Mouse (Mus musculus) thymus, postnatal 14 days (tissue): ENCODE measurements around the gene Sult5a1.
"Not testable (repeated sequence)": the region's sequence is repeated elsewhere in the genome, so short reads cannot be mapped to it uniquely, and the experiment has no call there.

ENCODE experiments used
- DNase-seq: peaks from one replicate; pipeline ENCODE4 v3.0.0; 2021

The Sult5a1 gene

DNA sequence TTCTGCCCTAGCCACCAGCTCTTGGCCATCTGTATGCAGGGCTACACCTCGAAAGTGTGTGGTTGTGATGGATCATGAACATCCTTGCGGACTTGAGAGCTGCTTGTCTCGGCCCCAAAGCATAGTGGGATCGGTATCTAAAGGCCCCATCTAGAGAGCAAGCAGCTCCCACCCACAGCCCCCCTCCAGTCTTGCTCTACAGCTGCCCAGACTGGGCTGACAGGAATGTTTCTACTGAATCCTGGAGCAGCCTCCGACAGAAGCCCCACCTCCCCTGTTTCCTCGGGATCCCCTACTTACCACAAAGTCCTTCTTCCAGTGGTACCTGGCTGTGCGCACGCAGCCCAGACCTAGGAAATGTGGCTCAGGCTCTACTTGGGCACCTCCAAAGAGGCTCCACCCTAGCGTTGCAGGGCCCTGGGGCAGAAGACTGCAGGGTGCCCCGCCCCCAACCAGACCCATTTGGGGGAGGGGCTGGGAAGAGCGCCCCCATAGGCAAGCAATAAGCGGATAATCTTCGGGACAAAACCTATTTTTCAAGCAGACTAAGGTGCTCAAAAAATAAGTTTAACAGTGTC, at the start of gene Sult5a1:
TSS of gene Sult5a1 (minus strand) at position 428 of the 578 bp plus-strand sequence.
- DNase-seq = no peak

- no peak for DNase-seq
Observed at GRCm38 (mm10) chr8:123203571-123203970, 45.5 kb upstream of the Sult5a1 start.

DNA sequence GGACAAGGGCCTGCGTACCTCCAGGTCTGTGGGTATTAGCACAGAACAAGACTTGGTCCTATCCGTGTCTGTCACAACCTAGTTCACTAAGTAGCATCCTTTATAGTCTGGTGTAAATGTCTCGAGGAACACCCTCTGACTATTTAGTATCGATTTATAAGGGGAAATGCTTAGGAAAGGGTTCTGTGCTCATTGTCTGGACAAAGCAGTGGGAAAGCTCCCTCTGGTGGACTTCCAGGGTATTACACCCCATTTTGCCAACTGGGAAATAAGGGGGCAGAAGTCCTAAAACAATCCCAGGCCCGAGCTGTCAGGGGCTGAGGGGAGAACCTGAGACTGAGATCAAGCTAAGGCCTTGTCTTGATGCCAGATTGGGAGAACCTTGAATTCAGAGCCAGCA, 44.2 kb upstream of the Sult5a1 start:
- DNase-seq = peak; percentile 69

DNA sequence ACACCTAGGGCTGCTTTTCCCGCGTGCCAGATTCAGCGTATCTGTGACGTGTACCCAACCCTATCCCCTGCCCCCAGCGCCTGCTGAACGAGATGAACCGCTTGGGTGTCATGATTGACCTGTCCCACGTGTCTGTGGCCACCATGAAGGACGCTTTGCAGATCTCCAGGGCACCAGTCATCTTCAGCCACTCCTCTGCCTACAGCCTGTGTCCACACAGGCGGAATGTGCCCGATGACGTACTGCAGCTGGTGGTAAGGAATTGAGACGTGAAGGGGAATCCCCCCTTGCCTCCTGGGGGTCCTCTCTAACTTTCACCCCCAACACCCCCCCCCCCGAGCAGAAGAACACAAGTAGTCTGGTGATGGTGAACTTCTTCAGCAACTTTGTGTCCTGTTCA, 41.7 kb upstream of the Sult5a1 start:
- DNase-seq = no peak

DNA sequence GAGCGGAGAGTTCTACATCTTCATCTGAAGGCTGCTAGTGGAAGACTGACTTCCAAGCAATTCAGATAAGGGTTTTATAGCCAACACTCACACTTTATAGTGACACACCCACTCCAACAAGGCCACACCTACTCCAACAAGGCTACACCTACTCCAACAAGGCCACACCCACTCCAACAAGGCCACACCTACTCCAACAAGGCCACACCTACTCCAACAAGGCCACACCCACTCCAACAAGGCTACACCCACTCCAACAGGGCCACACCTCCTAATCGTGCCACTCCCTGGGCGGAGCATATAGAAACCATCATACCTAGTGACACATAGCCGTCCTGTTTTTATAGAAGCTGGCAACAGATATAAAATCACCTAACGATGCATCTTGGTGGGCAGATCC, 38.9 kb upstream of the Sult5a1 start:
- not testable (repeated sequence) for DNase-seq

- DNase-seq = no peak
Observed at GRCm38 (mm10) chr8:123193771-123194170, 35.7 kb upstream of the Sult5a1 start.

GRCm38 (mm10) chr8:123191908-123192307, 33.8 kb upstream of the Sult5a1 start:
- DNase-seq = no peak

DNA sequence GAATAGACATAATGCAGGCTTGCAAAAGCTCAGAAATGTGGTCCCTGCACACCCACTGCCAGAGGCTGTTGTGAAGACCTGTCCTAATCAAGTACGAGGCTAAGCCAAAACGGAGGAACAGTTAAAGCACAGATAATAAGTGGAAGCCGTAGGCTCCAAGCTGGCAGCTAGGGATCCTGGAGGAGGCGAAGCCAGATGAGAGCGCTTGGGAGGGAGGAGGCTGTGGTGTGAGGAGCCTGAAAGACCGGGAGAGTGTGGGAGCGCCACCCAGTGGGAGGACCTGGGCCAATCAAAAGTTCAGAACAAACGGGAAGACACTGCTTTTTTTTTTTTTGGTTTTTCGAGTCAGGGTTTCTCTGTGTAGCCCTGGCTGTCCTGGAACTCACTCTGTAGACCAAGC, 32.6 kb upstream of the Sult5a1 start:
- DNase-seq = peak; percentile 44

- DNase-seq = no peak
Observed at GRCm38 (mm10) chr8:123188841-123189240, 30.7 kb upstream of the Sult5a1 start.

GRCm38 (mm10) chr8:123188006-123188405, 29.9 kb upstream of the Sult5a1 start:
- no peak for DNase-seq

DNA sequence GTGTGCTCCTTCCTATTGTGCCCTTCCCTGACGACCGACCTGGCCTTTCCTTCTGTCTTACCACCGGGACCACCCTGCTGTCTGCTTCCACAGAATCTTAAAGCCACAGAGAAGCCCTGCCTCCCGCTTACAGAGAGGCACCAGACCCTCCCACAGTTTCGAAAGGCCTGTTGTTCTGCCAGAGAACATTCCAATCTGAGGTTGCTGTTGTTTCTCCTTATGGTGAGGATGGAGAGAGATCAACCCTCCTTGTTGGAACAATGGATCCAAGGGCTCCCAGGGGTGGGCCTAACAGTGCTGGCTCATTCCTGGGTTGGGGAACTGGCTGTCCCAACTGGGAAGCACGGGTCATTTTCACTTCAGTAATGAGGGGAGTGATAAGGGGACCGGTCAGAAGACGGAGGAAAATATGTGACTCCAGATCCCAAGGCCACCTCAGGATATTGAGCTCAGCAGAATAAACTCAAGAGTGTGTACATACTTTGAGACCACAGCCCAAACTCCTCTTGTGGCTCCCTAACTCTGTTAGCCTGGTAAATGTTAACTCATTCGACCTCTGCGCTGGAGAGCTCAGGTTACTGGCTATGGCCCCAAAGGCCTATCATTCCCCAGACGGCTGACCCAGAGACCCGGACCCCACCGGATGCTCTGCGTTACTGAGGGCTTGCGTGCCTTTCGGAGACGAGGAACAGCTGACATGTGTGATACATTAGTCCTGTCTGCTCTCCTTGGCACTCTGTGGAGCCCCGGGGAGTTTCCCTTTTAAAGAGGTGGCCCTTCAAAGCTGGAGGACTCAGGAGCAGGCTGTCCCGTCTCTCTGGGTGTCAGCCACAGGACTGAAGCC, 27.7 kb upstream of the Sult5a1 start, which contains the start of gene Dpep1:
TSS of gene Dpep1 (plus strand) at position 677 of the 844 bp plus-strand sequence.
- no peak for DNase-seq

DNA sequence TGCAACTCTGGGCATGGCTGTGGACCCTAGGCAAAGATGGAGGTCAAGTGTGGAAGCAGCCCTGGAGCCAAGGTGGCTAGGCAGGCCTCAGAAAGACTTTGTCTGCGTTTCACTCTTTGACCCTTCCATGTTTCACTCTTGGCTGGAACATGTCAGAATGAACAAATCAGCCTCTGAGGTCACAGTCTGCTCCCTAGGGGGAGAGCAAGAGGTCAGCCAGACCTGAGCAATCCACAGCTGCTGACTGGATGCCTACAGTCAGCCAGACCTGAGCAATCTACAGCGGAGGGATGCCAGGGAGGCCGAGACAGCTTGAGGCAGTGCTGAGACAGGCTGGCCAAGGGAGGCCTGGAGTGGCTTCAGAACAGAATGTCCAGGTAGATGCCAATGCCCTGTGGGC, 23.3 kb upstream of the Sult5a1 start:
- DNase-seq = no peak

GRCm38 (mm10) chr8:123156070-123156773, 1.9 kb downstream of the Sult5a1 start:
- DNase-seq = no peak

GRCm38 (mm10) chr8:123155177-123155576, 2.9 kb downstream of the Sult5a1 start:
- no peak for DNase-seq

GRCm38 (mm10) chr8:123150737-123151171, 7.4 kb downstream of the Sult5a1 start:
- no peak for DNase-seq

DNA sequence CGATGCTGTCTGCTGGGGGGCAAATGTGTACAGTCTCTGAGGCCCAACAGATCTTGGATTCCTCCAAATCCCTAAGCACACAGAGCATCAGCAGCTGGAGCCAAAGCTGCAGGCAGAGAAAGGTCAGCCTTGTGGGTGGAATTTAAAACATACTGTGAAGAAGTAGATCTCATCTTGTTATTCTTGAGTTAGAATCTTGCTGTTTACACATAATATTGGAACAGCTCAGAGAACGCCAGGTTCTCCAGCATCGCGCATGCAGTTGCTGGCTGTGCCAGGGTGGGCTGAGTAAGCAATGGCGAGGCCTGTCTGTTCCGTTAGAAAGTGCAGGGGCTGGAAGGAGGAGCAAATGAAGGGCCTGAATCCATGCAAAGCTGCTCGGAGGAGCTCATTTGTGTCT, 11.7 kb downstream of the Sult5a1 start:
- no peak for DNase-seq

GRCm38 (mm10) chr8:123145279-123145678, 12.8 kb downstream of the Sult5a1 start:
- DNase-seq = peak; percentile 20

DNA sequence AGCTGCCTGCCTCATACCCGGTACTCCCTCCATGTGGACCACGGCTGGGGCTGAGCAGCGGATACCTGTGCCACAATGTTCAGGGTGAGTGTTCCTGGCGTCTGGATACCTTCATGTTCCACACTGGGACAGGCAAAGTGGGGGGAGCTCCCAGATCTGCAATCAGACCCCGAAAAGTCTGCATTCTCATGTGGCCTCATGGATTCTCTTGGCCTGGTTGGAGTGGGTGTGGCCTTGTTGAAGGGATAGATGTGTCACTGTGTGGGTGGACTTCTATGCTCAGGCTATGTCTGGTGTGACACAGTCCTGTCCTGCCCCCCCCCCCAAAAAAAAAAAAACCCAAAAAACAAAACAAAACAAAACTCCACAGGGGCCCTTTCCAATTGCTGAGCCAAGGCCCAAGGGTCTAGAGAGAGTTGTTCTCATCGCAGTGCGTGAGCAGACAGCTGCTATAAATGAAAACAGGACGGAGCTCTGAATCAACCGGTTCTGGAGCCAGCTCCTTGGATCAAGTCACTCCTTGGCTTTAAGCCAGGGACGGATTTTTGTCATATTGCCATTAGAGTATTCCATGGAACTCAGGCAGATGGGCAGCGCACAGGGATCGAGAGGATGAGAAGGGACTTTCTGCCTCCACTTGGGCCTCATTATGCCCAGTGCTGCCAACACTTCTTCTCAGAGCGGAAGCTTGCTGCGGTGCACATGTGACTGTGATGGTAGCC, 16.2 kb downstream of the Sult5a1 start:
- no peak for DNase-seq

GRCm38 (mm10) chr8:123138741-123139140, 19.4 kb downstream of the Sult5a1 start:
- DNase-seq = no peak

DNA sequence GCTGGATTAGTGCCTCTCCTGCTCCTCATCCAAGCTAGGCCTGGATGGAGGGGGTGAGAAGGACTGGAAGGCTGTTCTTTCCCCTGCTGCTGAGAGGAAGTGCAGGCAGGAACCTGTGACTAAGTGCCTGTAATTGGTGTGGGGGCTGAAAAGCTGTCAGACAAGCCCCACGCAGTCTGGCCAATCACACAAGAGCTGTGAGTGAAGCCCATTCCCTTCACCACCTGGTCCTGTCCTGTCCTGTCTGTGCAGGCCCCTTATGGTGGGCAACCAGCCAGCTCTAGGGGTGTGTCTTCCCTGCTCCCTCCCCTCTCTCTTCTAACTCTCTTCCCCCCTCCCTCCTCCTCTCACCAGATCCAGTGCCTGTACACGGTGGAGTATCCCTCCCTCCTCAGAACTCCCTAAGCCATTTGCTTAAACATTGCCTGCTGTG, 20.5 kb downstream of the Sult5a1 start:
- no peak for DNase-seq

DNA sequence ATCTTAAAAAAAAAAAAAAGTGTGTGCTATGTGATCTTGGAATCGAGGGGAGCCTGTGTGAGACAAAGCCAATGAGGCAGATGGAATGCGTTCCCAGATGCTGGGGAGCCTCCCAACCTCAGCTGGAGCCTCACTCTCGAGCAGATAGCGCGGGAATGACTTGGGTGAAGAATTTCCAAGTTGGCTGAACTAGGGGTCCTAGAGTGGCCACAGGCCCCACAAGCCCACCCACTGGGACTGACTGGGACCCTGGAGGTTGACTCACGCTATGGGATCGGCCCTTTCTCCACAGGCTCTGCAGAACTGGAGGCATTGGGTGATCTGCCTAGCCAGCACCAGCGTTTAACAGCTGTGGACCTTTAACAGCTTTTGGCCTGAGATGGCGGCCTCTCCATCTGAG, 21.8 kb downstream of the Sult5a1 start:
- no peak for DNase-seq

- no peak for DNase-seq
Observed at GRCm38 (mm10) chr8:123135806-123136205, 22.3 kb downstream of the Sult5a1 start.

DNA sequence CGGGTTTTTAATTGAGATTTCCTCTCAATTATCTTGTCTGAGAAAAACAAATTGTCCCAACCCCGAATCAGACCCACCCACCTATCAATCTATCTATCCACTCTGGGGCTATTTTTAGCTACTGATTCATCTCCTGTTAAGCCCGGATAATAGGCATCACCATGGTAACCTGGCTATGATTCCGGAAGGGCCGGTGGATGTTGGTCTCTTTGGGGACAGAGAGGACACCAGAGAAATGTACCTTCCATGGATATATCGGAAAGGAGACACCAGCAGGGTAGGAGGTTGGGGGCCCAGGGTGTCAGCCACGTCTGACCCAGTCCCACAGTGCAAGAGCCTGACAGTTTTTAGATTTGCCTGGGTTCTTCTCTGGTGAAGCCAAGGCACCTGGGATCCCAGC, 22.7 kb downstream of the Sult5a1 start:
- DNase-seq = no peak
